Mouse (Mus musculus) CH12.LX (cell line): ENCODE data around the gene Gba2. TPM values are rescaled to one million over a fixed set of nuclear protein-coding genes. Genes with fewer than 3 reads are reported as not detected.

Source experiments
- DNase-seq: peaks from one replicate; pipeline ENCODE4 v3.0.0-alpha.2; 2013; ENCODE audit errors: extremely low read depth
- H3K27ac ChIP-seq: 2 replicates; pipeline ENCODE4 v1.5.1; 2012; ENCODE audit warnings: low read depth, mild to moderate bottlenecking, control low read depth, moderate library complexity; ENCODE audit not compliant: insufficient read depth
- H3K27me3 ChIP-seq: replicated peaks from 2 replicates; pipeline ENCODE3; 2012; ENCODE audit warnings: inconsistent platforms
- H3K36me3 ChIP-seq, 2 experiments: replicated peaks in 1 of 2; 2 replicates each; pipeline versions ENCODE3 to v1.6.1; 2012; ENCODE audit warnings: inconsistent platforms in 1 of 2, low read length in 1 of 2, mild to moderate bottlenecking in 1 of 2, mixed read lengths in 1 of 2, moderate library complexity in 1 of 2; ENCODE audit not compliant: control insufficient read depth in 1 of 2, insufficient read depth in 1 of 2
- H3K4me1 ChIP-seq, 2 experiments: 2 replicates each; pipeline ENCODE4 v1.6.1; 2012; ENCODE audit warnings: inconsistent platforms in 1 of 2, moderate library complexity in 1 of 2; ENCODE audit not compliant: insufficient read depth in 2 of 2, control insufficient read depth in 1 of 2
- H3K4me2 ChIP-seq: 2 replicates; pipeline ENCODE4 v1.6.1; 2012; ENCODE audit warnings: low read depth, mild to moderate bottlenecking, control low read depth; ENCODE audit not compliant: poor library complexity, insufficient read depth, severe bottlenecking
- H3K4me3 ChIP-seq, 3 experiments: fragments of 150-350 bp in 1 of 3; sonication (generic) in 1 of 3; replicated peaks in 1 of 3; 2 replicates each; pipeline versions ENCODE3 to v1.5.1; 2011 to 2012; ENCODE audit warnings: low read depth in 2 of 3, low read length in 2 of 3, mild to moderate bottlenecking in 2 of 3, moderate library complexity in 2 of 3, control low read depth in 1 of 3, improper control_type of control experiment in 1 of 3, inconsistent platforms in 1 of 3, mixed read lengths in 1 of 3; ENCODE audit not compliant: poor library complexity in 1 of 3
- H3K79me2 ChIP-seq: replicated peaks from 2 replicates; pipeline ENCODE4 v1.6.1; 2012; ENCODE audit warnings: mild to moderate bottlenecking, moderate library complexity; ENCODE audit not compliant: control insufficient read depth, poor library complexity, insufficient read depth, severe bottlenecking; ENCODE audit errors: extremely low read depth
- H3K9ac ChIP-seq: 2 replicates; pipeline ENCODE4 v1.6.1; 2012; ENCODE audit warnings: low read depth, mild to moderate bottlenecking, control low read depth, moderate library complexity; ENCODE audit not compliant: insufficient read depth
- H3K9me3 ChIP-seq: replicated peaks from 2 replicates; pipeline ENCODE3; 2012; ENCODE audit warnings: low read length, inconsistent platforms, mixed read lengths
- CHD1 ChIP-seq: IDR thresholded peaks from 2 replicates; pipeline ENCODE4 v1.6.1; 2012; ENCODE audit warnings: low read depth, low read length, improper control_type of control experiment, inconsistent platforms
- CHD2 ChIP-seq: IDR thresholded peaks from 2 replicates; pipeline ENCODE4 v1.6.1; 2011; ENCODE audit warnings: low read length, improper control_type of control experiment
- CTCF ChIP-seq, 2 experiments: IDR thresholded peaks in 1 of 2; conservative IDR thresholded peaks in 1 of 2; 2 replicates each; pipeline ENCODE4 v1.5.1; 2011 to 2012; ENCODE audit warnings: low read depth in 2 of 2, low read length in 2 of 2, improper control_type of control experiment in 1 of 2, inconsistent platforms in 1 of 2, mild to moderate bottlenecking in 1 of 2, moderate library complexity in 1 of 2
- EP300 ChIP-seq: IDR thresholded peaks from 2 replicates; pipeline ENCODE4 v1.6.1; 2011; ENCODE audit warnings: low read length, improper control_type of control experiment
- JUN ChIP-seq: IDR thresholded peaks from 2 replicates; pipeline ENCODE4 v1.6.1; 2011; ENCODE audit warnings: low read depth, mild to moderate bottlenecking, low read length, improper control_type of control experiment, moderate library complexity; ENCODE audit not compliant: insufficient read depth
- MEF2A ChIP-seq: IDR thresholded peaks from 2 replicates; pipeline ENCODE4 v1.6.1; 2014; ENCODE audit warnings: low read depth, mild to moderate bottlenecking, inconsistent platforms, low read length, improper control_type of control experiment, borderline replicate concordance
- NELFE ChIP-seq: IDR thresholded peaks from 2 replicates; pipeline ENCODE4 v1.6.1; 2011; ENCODE audit warnings: low read depth, low read length, improper control_type of control experiment
- RAD21 ChIP-seq: IDR thresholded peaks from 2 replicates; pipeline ENCODE4 v1.6.1; 2011; ENCODE audit warnings: low read depth, mild to moderate bottlenecking, low read length, improper control_type of control experiment, moderate library complexity
- SMC3 ChIP-seq: IDR thresholded peaks from 2 replicates; pipeline ENCODE4 v1.6.1; 2011; ENCODE audit warnings: low read depth, low read length, improper control_type of control experiment
- TBP ChIP-seq: conservative IDR thresholded peaks from 2 replicates; pipeline ENCODE4 v1.6.1; 2011; ENCODE audit warnings: low read depth, low read length, improper control_type of control experiment
- TCF12 ChIP-seq: IDR thresholded peaks from 2 replicates; pipeline ENCODE4 v1.6.1; 2014; ENCODE audit warnings: low read depth, mild to moderate bottlenecking, inconsistent platforms, low read length, improper control_type of control experiment
- USF1 ChIP-seq: IDR thresholded peaks from 2 replicates; pipeline ENCODE4 v1.6.1; 2014; ENCODE audit warnings: low read depth, mild to moderate bottlenecking, inconsistent platforms, low read length, improper control_type of control experiment
- USF2 ChIP-seq: conservative IDR thresholded peaks from 2 replicates; pipeline ENCODE4 v1.6.1; 2011; ENCODE audit warnings: low read depth, low read length, improper control_type of control experiment
- ZC3H11A ChIP-seq: IDR thresholded peaks from 2 replicates; pipeline ENCODE4 v1.6.1; 2012; ENCODE audit warnings: low read depth, mild to moderate bottlenecking, inconsistent platforms, low read length, improper control_type of control experiment
- ZKSCAN1 ChIP-seq: IDR thresholded peaks from 2 replicates; pipeline ENCODE4 v1.6.1; 2012; ENCODE audit warnings: low read depth, inconsistent platforms, low read length, improper control_type of control experiment, borderline replicate concordance
- ZMIZ1 ChIP-seq: IDR thresholded peaks from 2 replicates; pipeline ENCODE4 v1.6.1; 2012; ENCODE audit warnings: low read depth, mild to moderate bottlenecking, inconsistent platforms, low read length, improper control_type of control experiment
- dilution Hi-C: fragments of 300-500 bp; cut with MboI; formaldehyde crosslinking; loops from 2 replicates; pipeline ENCODE4 v1.14.3; 2020; ENCODE audit warnings: low sequenced_read_pairs; ENCODE audit not compliant: extremely low pct_unique_long_range_greater_than_20kb, extremely low pct_ligation_motif_present
- in situ Hi-C: fragments of 300-500 bp; cut with MboI; formaldehyde crosslinking; loops from 3 replicates; pipeline ENCODE4 v1.14.3; 2019; ENCODE audit warnings: low sequenced_read_pairs, low pct_ligation_motif_present, low pct_unique_long_range_greater_than_20kb, mixed read lengths
- polyA plus RNA-seq: library from polyadenylated mRNA; unstranded; fragments of >175 nt; gene quantifications from 2 replicates; pipeline ENCODE4 v1.2.1, GENCODE M21; 2012; ENCODE audit warnings: low read depth; ENCODE audit not compliant: insufficient read length
- total RNA-seq, 2 experiments: library from RNA; depleted of rRNA; stranded (reverse); fragments of 300-350 nt in 1 of 2; fragments of >200 nt in 1 of 2; gene quantifications; 2 replicates each; pipeline ENCODE4 v1.2.3; 2012 to 2014

The Gba2 gene
- total and polyA plus RNA-seq, 3 experiments = 3.2 to 11.2 (median 4.1) TPM

GRCm38 (mm10) chr4:43579256-43579655, 583 bp upstream of the Gba2 start:
- dilution Hi-C loops = no loop called here
- TF ChIP-seq ZC3H11A (no peak), CHD2 (no peak), ZMIZ1 (no peak), TBP (no peak), NELFE (no peak), TCF12 (no peak), CHD1 (no peak), JUN (no peak)
- TF ChIP-seq, all 38 proteins: peak for 0
- H3K4me1 ChIP-seq = peaks cover 14 to 44% of the 10 kb centered on the region in 2 experiments

DNA sequence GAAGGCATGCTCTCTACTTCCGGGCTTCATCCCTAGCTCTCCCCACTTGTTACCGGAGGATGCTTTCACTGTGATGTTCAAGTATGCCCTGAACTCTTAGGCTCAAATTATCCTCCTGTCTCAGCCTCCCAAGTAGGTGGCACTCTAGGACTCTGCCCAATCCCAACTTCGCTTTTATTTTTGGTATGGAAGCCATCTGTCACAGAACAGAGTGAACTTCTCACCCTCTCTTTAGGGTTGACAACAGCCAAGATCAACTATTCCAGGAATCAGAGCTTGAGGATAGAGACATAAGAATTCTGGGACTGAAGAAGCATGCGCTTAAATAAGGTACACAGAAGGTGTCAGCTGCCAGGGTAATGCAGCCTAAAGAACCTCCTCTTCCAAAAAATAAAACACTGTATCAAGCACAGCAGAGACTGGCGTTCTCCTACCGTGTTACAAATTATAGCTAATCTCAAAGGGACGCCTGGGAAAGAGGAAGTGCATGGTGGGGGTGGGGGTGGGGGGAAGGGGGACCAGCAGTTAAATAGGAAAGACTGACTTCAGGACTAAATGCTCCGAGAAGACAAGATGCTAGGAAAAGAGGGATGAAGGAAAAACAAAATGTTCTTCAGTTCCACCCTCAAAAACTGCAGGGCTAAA, 1.3 kb downstream of the Gba2 start:
- Histone ChIP-seq H3K4me3 (peak overlapping the region; percentile 73 to 80 (median 77)), H3K27ac (no peak overlapping the region), H3K36me3 (peaks cover 23 to 58% of the 10 kb centered on the region in 2 experiments), H3K4me2 (peak overlapping the region; percentile 67), H3K9ac (peak overlapping the region; percentile 35; the same call in 1 of the 2 replicates), H3K27me3 (no peaks in the 10 kb centered on the region), H3K79me2 (peaks cover 7% of the 10 kb centered on the region), H3K4me1 (peaks cover 14 to 44% of the 10 kb centered on the region in 2 experiments), H3K9me3 (no peaks in the 10 kb centered on the region)
- no peak for DNase-seq
- in situ Hi-C loops (no loop called here), dilution Hi-C loops (no loop called here)
- TF ChIP-seq USF1 (no peak), EP300 (no peak), SMC3 (no peak), ZKSCAN1 (no peak), TBP (no peak), RAD21 (no peak), MEF2A (no peak), CTCF (conservative IDR thresholded peaks at IDR 0.05 in 1 of 2, IDR thresholded peaks at IDR 0.05 in 1 of 2; ENCODE audit: low read depth in 2 of 2, low read length in 2 of 2) (no peak), USF2 (no peak)

More at GRCm38 (mm10) chr4:43579256-43579655, 583 bp upstream of the Gba2 start:
- Histone ChIP-seq H3K79me2 (peaks cover 7% of the 10 kb centered on the region), H3K4me2 (peak overlapping the region; percentile 85), H3K36me3 (peaks cover 37 to 59% of the 10 kb centered on the region in 2 experiments), H3K9me3 (no peaks in the 10 kb centered on the region), H3K27ac (no peak overlapping the region), H3K4me3 (peak overlapping the region; percentile 73 to 80 (median 77)), H3K27me3 (no peaks in the 10 kb centered on the region), H3K9ac (peak overlapping the region; percentile 63)
- no peak for DNase-seq
- in situ Hi-C loops = no loop called here
